Mouse (Mus musculus) liver, embryonic 12.5 days (tissue): ENCODE measurements around the gene Itgb3. TPM values are rescaled to one million over a fixed set of nuclear protein-coding genes. Genes with fewer than 3 reads are reported as not detected.

Experiments used
- ATAC-seq: fragments of 200-750 bp; cut with Nextera tagmentation; 2 replicates; pipeline ENCODE4 v1.8.0; 2017; ENCODE audit warnings: moderate number of reproducible peaks, mild to moderate bottlenecking, moderate library complexity
- H3K27ac ChIP-seq: fragments of 300-500 bp; sonication (generic); 2 replicates; pipeline ENCODE4 v1.5.1; 2016; ENCODE audit warnings: mild to moderate bottlenecking
- H3K27me3 ChIP-seq: fragments of 300-500 bp; sonication (generic); replicated peaks from 2 replicates; pipeline ENCODE4 v1.6.1; 2016; ENCODE audit warnings: mild to moderate bottlenecking, moderate library complexity
- H3K36me3 ChIP-seq: fragments of 300-500 bp; sonication (generic); 2 replicates; pipeline ENCODE4 v1.6.1; 2016; ENCODE audit warnings: mild to moderate bottlenecking, moderate library complexity
- H3K4me1 ChIP-seq: fragments of 300-500 bp; sonication (generic); 2 replicates; pipeline ENCODE4 v1.6.1; 2016
- H3K4me2 ChIP-seq: fragments of 300-500 bp; sonication (generic); 2 replicates; pipeline ENCODE4 v1.6.1; 2016; ENCODE audit warnings: mild to moderate bottlenecking, moderate library complexity
- H3K4me3 ChIP-seq: fragments of 300-500 bp; sonication (generic); 2 replicates; pipeline ENCODE4 v1.5.1; 2016; ENCODE audit warnings: mild to moderate bottlenecking, moderate library complexity
- H3K9ac ChIP-seq: fragments of 300-500 bp; sonication (generic); 2 replicates; pipeline ENCODE4 v1.6.1; 2016; ENCODE audit warnings: mild to moderate bottlenecking, moderate library complexity
- H3K9me3 ChIP-seq: fragments of 300-500 bp; sonication (generic); replicated peaks from 2 replicates; pipeline ENCODE4 v1.6.1; 2016; ENCODE audit warnings: mild to moderate bottlenecking, moderate library complexity
- WGBS: fragments of 180-500 bp; shearing (Covaris S2); methylation state at CpG from one replicate; pipeline ENCODE4 v1.1.7; 2016; ENCODE audit not compliant: insufficient replicate concordance; 5-methylcytosine and 5-hydroxymethylcytosine counted together
- polyA plus RNA-seq: library from polyadenylated mRNA; unstranded; fragments of >200 nt; fragmentation: Nextera tagmentation; extraction: Ambion mirVana; gene quantifications from 2 replicates; pipeline ENCODE4 v1.2.1, GENCODE M21; 2016

The Itgb3 gene
- polyA plus RNA-seq, 1 experiment from 2014 or later = 36.4 TPM

DNA sequence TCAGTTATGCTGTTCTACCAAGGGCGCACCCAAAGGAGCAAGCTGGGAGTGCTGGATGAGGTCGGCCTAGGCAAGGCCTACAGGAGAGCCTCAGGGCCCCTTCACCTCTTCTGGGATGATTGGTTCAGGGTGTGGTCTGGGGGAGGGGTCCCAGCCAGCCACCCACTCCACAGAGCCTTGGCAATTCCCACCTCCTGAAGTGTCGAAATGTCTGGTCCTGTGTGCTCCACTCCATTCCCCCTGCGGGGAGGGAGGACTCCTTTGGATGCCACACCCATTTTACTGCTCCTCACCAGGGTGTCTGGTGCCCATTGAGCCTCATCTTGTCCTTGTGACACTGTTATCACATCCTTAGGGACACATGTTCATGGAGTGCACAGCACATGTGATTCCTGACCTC, 38.4 kb downstream of the Itgb3 start:
- Histone ChIP-seq H3K4me3 (no peak overlapping the region), H3K27me3 (no peaks in the 10 kb centered on the region; the same call in 1 of the 2 replicates), H3K9me3 (no peaks in the 10 kb centered on the region), H3K4me2 (no peak overlapping the region), H3K36me3 (no peaks in the 10 kb centered on the region), H3K4me1 (no peaks in the 10 kb centered on the region), H3K9ac (no peak overlapping the region), H3K27ac (no peak overlapping the region)
- whole genome bisulfite sequencing = 52% methylated on average over 4 of the region's 4 CpGs
- no peak for ATAC-seq

DNA sequence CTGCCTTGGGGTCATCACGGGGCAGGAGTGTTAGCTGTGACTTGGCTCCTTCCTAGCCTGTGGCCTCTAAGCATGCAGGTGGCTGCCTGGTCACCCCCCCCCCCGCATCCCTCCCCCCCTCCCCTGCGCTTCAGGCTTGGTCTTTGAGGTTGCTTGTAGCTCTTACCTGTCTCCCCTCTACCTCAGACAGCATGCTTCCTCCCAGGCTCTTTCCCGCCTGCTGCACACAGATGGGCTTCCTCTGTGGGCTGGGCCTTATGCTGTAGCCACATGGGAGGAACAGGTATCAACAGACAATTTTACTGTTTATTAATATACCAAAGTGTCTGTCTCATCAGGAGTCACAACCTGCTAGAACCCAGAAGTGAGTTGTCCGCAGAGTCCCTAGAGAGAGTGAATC, 38.8 kb downstream of the Itgb3 start:
- 78% methylated on average over 5 of the region's 5 CpGs for WGBS
- no peaks in the 10 kb centered on the region for H3K36me3 ChIP-seq
- H3K9me3 ChIP-seq = no peaks in the 10 kb centered on the region
- no peaks in the 10 kb centered on the region for H3K4me1 ChIP-seq
- no peak overlapping the region for H3K27ac ChIP-seq
- no peak overlapping the region for H3K9ac ChIP-seq
- no peak overlapping the region for H3K4me2 ChIP-seq
- no peaks in the 10 kb centered on the region; the same call in 1 of the 2 replicates for H3K27me3 ChIP-seq
- no peak for ATAC-seq
- H3K4me3 ChIP-seq = no peak overlapping the region

DNA sequence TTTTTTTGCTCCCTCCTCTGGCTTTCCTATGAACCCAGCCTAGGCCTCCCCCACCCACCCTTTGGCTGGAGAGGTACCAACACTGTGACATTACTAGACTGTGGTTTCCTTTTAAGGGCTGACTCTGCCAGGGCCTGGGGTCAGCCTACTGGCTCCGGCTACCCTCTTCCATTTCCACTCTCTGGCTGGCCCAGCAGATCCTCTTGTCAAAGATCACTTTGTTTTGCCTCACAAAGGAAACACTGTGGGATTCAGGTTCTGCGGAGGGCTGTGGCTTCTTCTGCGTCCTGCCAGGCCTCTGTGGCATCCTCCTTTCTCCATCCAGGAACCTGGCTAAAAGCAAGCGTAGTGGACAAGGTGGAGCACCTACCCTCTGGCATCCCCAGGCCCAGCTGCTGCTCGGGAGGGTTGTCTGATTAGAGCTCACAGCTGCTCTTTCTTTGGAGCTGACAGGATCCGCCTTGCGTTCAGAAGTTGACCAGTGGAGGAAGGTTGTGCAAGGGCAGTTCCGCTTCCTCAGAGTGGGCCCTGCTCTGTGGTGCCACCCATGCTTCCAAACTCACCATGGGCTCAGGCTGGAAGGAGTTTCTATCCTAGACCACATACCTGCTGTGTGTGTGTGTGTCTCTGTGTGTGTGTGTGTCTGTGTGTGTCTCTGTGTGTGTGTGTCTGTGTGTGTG, 39.5 kb downstream of the Itgb3 start:
- Histone ChIP-seq H3K27ac (no peak overlapping the region), H3K36me3 (no peaks in the 10 kb centered on the region), H3K9me3 (no peaks in the 10 kb centered on the region), H3K4me3 (no peak overlapping the region), H3K4me1 (no peaks in the 10 kb centered on the region), H3K27me3 (no peaks in the 10 kb centered on the region), H3K4me2 (no peak overlapping the region), H3K9ac (no peak overlapping the region)
- ATAC-seq = no peak
- 65% methylated on average over 8 of the region's 8 CpGs for WGBS

DNA sequence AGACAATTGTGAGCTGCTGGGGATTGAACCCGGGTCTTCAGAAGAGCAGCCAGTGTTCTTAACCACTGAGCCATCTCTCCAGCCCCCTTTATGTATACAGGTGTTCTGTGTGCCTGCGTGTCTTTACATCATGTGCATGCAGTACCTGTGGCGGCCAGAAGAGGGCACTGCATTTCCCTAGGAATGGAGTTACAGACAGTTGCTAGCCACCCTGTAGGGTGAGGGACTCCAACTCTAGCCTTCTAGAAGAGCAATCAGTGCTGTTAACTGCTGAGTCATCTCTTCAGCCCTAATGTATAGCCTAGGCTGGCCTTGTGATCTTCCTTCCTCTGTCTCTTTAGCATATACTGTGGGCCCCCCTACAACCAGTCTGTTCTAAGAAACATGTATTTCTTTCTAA, 40.8 kb downstream of the Itgb3 start:
- H3K36me3 ChIP-seq = no peaks in the 10 kb centered on the region
- 0 out of 2 replicates have a peak, but pooled peaks have one; percentile 21 for ATAC-seq
- 37% methylated on average over 3 of the region's 3 CpGs for WGBS
- H3K27me3 ChIP-seq = no peaks in the 10 kb centered on the region
- H3K9ac ChIP-seq = no peak overlapping the region
- H3K27ac ChIP-seq = no peak overlapping the region
- no peak overlapping the region for H3K4me3 ChIP-seq
- H3K4me2 ChIP-seq = no peak overlapping the region
- no peaks in the 10 kb centered on the region for H3K4me1 ChIP-seq
- H3K9me3 ChIP-seq = no peaks in the 10 kb centered on the region

DNA sequence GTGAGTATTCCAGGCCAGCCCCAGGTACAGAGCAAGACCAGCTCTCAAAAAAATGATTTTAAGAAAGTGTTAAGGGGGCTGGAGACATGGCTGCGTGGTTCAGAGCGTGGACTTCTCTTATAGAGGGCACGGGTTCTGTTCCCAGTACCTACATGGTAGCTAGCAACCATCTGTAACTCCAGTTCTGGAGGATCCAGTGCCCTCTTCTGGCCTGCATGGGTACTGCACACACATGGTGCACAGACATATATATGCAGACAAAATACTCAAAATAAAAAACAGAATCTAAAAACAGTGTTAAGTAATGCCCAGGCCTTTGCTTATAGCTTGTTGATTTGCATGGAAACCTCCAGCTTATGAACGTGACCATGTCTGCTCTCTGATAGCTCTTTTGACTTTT, 52.8 kb downstream of the Itgb3 start:
- ATAC-seq = no peak
- peaks cover 37% of the 10 kb centered on the region for H3K4me1 ChIP-seq
- H3K27me3 ChIP-seq = no peaks in the 10 kb centered on the region; the same call in 1 of the 2 replicates
- H3K4me2 ChIP-seq = peak overlapping the region; percentile 61
- H3K27ac ChIP-seq = peak overlapping the region; percentile 7; the same call in 1 of the 2 replicates
- no peak overlapping the region for H3K4me3 ChIP-seq
- H3K9ac ChIP-seq = no peak overlapping the region
- 82% methylated on average over 4 of the region's 4 CpGs for WGBS
- peaks cover 7% of the 10 kb centered on the region; the same call in 1 of the 2 replicates for H3K9me3 ChIP-seq
- peaks cover 11% of the 10 kb centered on the region for H3K36me3 ChIP-seq

DNA sequence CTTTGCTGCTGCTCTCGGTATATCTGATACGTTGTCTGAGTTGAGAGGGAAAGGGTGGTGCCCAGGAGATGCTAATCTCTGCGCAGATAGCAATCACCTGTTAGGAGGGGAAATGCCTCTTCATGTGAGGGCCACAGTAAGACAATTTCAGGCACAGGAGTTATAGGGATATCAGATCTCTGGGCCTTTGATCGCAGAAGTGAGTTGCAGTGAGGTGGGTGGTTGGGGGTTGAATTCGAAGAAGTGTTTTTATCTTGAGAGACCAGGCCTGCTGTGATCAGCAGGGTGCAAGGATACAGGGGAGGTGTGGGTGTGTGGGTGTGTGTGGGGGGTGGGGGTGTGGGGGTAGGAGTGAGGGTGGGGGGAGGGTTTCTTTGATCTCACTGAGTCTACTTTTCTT, 53.3 kb downstream of the Itgb3 start:
- H3K4me2 ChIP-seq = peak overlapping the region; percentile 61
- H3K9me3 ChIP-seq = peaks cover 7% of the 10 kb centered on the region; the same call in 1 of the 2 replicates
- no peaks in the 10 kb centered on the region; the same call in none of the 2 replicates for H3K27me3 ChIP-seq
- peak overlapping the region; percentile 26; the same call in 1 of the 2 replicates for H3K4me3 ChIP-seq
- H3K9ac ChIP-seq = no peak overlapping the region
- H3K27ac ChIP-seq = peak overlapping the region; percentile 7; the same call in 1 of the 2 replicates
- peak; percentile 91 for ATAC-seq
- peaks cover 11% of the 10 kb centered on the region for H3K36me3 ChIP-seq
- H3K4me1 ChIP-seq = peaks cover 37% of the 10 kb centered on the region
- 19% methylated on average over 5 of the region's 5 CpGs for WGBS

DNA sequence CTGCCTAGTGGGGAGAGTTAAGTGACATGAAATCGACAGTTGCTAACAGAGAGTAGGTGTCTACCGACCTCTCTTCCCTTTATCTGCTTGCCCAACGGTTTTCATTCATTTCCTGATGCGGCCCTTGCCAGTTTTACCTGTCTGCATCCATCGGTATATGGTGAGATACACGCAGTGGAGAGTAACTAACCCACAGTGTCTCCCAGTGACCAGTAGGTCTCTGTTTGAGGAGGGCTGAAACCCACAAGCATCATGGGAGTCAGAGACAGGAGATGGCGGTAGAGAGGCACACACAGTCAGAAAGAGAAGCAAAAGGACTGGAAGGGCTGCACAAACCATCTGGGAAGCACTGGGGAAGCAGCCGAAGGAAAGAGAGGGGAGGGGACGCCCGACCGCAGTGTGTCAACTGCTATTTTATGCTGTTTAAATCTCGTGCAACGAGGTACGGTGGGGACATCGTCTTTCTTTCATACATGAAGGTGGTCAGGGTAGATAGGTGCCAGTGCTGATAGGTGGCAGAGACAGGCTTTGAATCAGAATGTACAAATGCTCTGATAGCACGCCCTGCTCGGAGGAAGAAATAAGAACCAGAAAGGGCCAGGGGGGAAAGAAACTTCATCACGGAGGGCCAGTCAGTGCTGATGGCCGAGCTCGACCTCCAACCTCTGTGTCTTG, 53.9 kb downstream of the Itgb3 start:
- H3K4me1 ChIP-seq = peaks cover 37% of the 10 kb centered on the region
- 32% methylated on average over 20 of the region's 20 CpGs for WGBS
- no peaks in the 10 kb centered on the region; the same call in none of the 2 replicates for H3K27me3 ChIP-seq
- H3K4me2 ChIP-seq = peak overlapping the region; percentile 61
- peaks cover 11% of the 10 kb centered on the region for H3K36me3 ChIP-seq
- H3K4me3 ChIP-seq = peak overlapping the region; percentile 26
- peaks cover 7% of the 10 kb centered on the region; the same call in 1 of the 2 replicates for H3K9me3 ChIP-seq
- no peak overlapping the region for H3K9ac ChIP-seq
- H3K27ac ChIP-seq = peak overlapping the region; percentile 7; the same call in 1 of the 2 replicates
- peak; percentile 66 for ATAC-seq

DNA sequence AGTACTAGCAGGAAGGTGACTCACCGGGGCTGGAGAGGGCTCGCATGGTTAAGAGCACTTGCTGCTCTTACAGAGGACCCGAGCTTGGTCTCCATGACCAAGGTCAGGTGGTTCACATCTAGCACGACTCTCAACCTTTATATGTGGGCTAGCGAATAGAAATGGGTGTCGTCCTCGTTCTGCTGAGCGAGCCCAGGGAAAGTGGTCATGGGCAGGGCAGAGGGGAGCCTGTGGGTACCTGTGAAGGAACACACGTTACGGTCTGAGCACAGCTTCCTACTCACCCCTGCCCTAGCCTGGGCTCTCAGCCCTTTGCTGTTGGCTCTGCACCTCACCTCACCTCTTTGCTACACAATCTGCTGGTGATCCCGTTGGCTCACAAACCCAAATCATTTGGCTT, 54.8 kb downstream of the Itgb3 start:
- no peaks in the 10 kb centered on the region; the same call in none of the 2 replicates for H3K27me3 ChIP-seq
- H3K4me1 ChIP-seq = peaks cover 37% of the 10 kb centered on the region
- H3K36me3 ChIP-seq = peaks cover 11% of the 10 kb centered on the region
- H3K27ac ChIP-seq = no peak overlapping the region
- no peak overlapping the region for H3K9ac ChIP-seq
- peaks cover 7% of the 10 kb centered on the region; the same call in 1 of the 2 replicates for H3K9me3 ChIP-seq
- no peak for ATAC-seq
- H3K4me3 ChIP-seq = no peak overlapping the region
- no peak overlapping the region for H3K4me2 ChIP-seq
- 75% methylated on average over 11 of the region's 11 CpGs for WGBS

DNA sequence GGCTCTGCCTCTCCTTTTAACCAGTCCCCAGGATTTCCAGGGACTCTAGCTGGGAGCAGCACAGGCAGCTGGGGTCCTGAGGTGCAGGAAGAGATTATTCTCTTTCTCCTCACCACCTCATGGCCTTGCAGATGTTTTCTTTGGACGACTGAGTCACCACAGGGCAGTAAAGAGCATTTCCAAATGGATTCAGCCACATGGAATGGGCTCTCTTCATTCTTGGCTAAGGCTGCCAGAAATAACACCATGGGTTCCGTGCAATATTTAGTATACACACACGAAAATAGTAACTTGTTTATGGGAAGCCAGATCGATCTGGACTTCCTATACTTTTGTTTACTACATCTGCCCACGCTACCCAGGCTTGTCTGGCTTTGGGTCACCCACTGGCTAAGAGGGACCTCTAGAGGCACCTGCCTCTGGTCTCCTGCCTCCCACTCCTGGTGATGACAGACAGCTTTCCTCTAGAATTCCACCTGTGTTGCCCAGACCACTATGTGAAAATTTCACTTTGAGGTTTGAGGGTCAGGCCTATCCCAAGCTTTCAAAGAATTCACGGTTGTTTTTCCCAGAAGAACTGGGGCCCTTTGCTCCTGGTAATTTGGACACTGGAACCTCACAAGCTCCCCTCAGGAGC, 55.6 kb downstream of the Itgb3 start:
- Histone ChIP-seq H3K9ac (no peak overlapping the region), H3K27me3 (no peaks in the 10 kb centered on the region; the same call in none of the 2 replicates), H3K27ac (no peak overlapping the region), H3K4me1 (peaks cover 37% of the 10 kb centered on the region), H3K4me3 (no peak overlapping the region), H3K9me3 (peaks cover 7% of the 10 kb centered on the region; the same call in 1 of the 2 replicates), H3K36me3 (peaks cover 11% of the 10 kb centered on the region), H3K4me2 (no peak overlapping the region)
- no peak for ATAC-seq
- WGBS = 73% methylated on average over 6 of the region's 6 CpGs

DNA sequence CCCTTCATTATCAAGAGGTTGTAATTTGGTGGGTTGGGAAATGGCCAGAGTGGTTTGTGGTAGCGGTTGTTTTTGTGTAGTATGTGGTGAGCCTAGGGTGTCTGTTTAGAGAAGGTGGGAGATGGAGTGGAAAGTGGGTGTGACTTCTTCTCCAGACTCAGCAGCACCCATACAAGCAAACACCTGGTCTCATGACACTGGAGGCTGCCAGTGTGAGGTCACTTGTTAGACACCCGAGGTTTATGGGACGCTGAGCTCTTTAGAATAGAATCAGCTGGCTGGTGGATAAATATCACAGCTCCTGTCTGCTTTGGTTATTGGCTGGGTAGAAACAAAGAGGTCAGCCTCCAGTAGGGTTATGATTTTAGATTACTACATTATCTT, 56.1 kb downstream of the Itgb3 start:
- H3K9me3 ChIP-seq = peaks cover 7% of the 10 kb centered on the region; the same call in 1 of the 2 replicates
- peaks cover 11% of the 10 kb centered on the region for H3K36me3 ChIP-seq
- 52% methylated on average over 3 of the region's 3 CpGs for WGBS
- H3K27ac ChIP-seq = no peak overlapping the region
- H3K4me2 ChIP-seq = no peak overlapping the region
- H3K27me3 ChIP-seq = no peaks in the 10 kb centered on the region; the same call in none of the 2 replicates
- no peak for ATAC-seq
- no peak overlapping the region for H3K9ac ChIP-seq
- H3K4me3 ChIP-seq = no peak overlapping the region
- peaks cover 37% of the 10 kb centered on the region for H3K4me1 ChIP-seq

DNA sequence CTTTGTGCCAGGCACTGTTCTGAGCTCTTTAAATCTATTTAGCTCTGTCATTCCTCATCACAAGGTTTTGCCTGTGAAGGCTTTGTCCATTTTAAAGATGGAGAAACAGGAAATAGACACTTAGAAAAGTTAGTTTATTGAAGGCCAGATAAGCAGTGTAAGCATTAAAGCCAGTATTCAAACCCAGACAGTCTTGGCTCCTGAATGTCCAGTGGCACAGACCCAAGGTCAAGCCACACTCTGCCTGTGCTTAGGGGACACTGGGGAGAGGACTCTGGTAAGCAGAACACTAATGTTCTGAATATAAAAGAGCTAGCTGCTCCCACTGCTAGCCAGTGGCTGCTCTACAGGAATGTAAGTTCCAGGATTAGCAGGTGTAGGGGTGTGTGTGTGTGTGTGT, 56.6 kb downstream of the Itgb3 start:
- ATAC-seq = no peak
- H3K36me3 ChIP-seq = peaks cover 11% of the 10 kb centered on the region
- H3K9me3 ChIP-seq = peaks cover 7% of the 10 kb centered on the region; the same call in 1 of the 2 replicates
- no peak overlapping the region for H3K4me3 ChIP-seq
- no peak overlapping the region for H3K4me2 ChIP-seq
- H3K9ac ChIP-seq = no peak overlapping the region
- peaks cover 37% of the 10 kb centered on the region for H3K4me1 ChIP-seq
- H3K27ac ChIP-seq = no peak overlapping the region
- H3K27me3 ChIP-seq = no peaks in the 10 kb centered on the region; the same call in none of the 2 replicates

DNA sequence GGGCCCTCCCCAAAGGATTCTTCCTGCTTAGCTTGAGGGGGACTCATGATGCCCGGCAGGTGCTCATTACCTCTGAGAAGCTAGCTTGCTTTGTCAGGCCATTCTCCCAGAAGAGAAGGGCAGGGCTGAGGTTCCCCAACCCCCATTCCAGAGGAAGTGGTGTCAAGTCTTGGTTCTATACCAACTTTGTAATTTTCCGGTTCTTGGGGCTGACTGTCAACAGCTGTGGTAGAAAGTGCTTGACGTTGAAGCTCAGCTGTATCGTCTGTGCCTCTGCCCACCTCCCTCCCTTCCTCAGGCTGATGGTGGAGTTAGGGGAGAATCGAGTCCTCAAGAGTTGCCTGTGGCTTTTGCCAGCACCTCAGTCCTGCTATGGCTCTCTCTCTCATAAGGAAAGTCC, 59.6 kb downstream of the Itgb3 start:
- Histone ChIP-seq H3K36me3 (no peaks in the 10 kb centered on the region), H3K4me2 (no peak overlapping the region), H3K4me1 (peaks cover 12% of the 10 kb centered on the region), H3K9me3 (no peaks in the 10 kb centered on the region), H3K27ac (no peak overlapping the region), H3K27me3 (no peaks in the 10 kb centered on the region; the same call in none of the 2 replicates), H3K4me3 (no peak overlapping the region), H3K9ac (no peak overlapping the region)
- ATAC-seq = no peak
- WGBS = 65% methylated on average over 5 of the region's 5 CpGs
